Mouse (Mus musculus) layer of hippocampus, adult 8-10 months (tissue): Measurements from ENCODE around the gene D17Wsu92e. TPM values are rescaled to one million over a fixed set of nuclear protein-coding genes. Genes with fewer than 3 reads are reported as not detected.
A peak's percentile ranks its signal among the peaks of the same experiment; 100 is the strongest.
"Not testable (repeated sequence)": the region's sequence is repeated elsewhere in the genome, so short reads cannot be mapped to it uniquely, and the experiment has no call there.

Source experiments
- DNase-seq, 2 experiments: peaks; one replicate each; pipeline ENCODE4 v3.0.0; 2022; ENCODE audit warnings: low spot score in 2 of 2
- total RNA-seq, 4 experiments: library from RNA; stranded (reverse); gene quantifications; 2 replicates each; pipeline ENCODE4 v1.2.4; 2022

D17Wsu92e gene
- 100 to 1,000 TPM; 176 to 194 (median 184) TPM for total RNA-seq

GRCm38 (mm10) chr17:27820568-27821406, at the start of gene D17Wsu92e:
Gene D17Wsu92e, minus strand, starts transcription at chr17:27820648.
- peak; percentile 95 to 96 for DNase-seq

GRCm38 (mm10) chr17:27866737-27867136, 46.3 kb upstream of the D17Wsu92e start:
- no peak for DNase-seq

GRCm38 (mm10) chr17:27865461-27865860, 45.0 kb upstream of the D17Wsu92e start:
- no peak for DNase-seq

- DNase-seq, result no peak
These were observed 38.7 kb upstream of the D17Wsu92e start for GRCm38 (mm10) chr17:27859131-27859530.

GRCm38 (mm10) chr17:27857649-27858475, 37.4 kb upstream of the D17Wsu92e start:
- DNase-seq, result no peak

- DNase-seq, result peak in 1 of 2 experiments; percentile 21
These were observed 36.6 kb upstream of the D17Wsu92e start for GRCm38 (mm10) chr17:27856798-27857648.

GRCm38 (mm10) chr17:27856265-27856797, 35.9 kb upstream of the D17Wsu92e start, which contains the start of gene Uhrf1bp1:
Gene Uhrf1bp1, plus strand, starts transcription at chr17:27856441.
- DNase-seq, result peak; percentile 37 to 54

- DNase-seq, result no peak
These were observed 30.6 kb upstream of the D17Wsu92e start for GRCm38 (mm10) chr17:27851076-27851475.

- DNase-seq, result no peak
These were observed 27.9 kb upstream of the D17Wsu92e start for GRCm38 (mm10) chr17:27848351-27848750.

GRCm38 (mm10) chr17:27839469-27840252, 19.2 kb upstream of the D17Wsu92e start:
- peak; percentile 96 to 97 for DNase-seq

GRCm38 (mm10) chr17:27837850-27838249, 17.4 kb upstream of the D17Wsu92e start, which contains the start of gene Snrpc:
Gene Snrpc, plus strand, starts transcription at chr17:27838150.
- DNase-seq, result not testable (repeated sequence)

- no peak for DNase-seq
These were observed 10.0 kb upstream of the D17Wsu92e start for GRCm38 (mm10) chr17:27830411-27830810.

- DNase-seq, result no peak
These were observed 7.1 kb upstream of the D17Wsu92e start for GRCm38 (mm10) chr17:27827511-27827910.

GRCm38 (mm10) chr17:27826908-27827383, 6.5 kb upstream of the D17Wsu92e start:
- DNase-seq, result no peak

- DNase-seq, result no peak
These were observed 5.8 kb upstream of the D17Wsu92e start for GRCm38 (mm10) chr17:27825984-27826905.

- DNase-seq, result no peak
These were observed 5.1 kb upstream of the D17Wsu92e start for GRCm38 (mm10) chr17:27825539-27825938.

GRCm38 (mm10) chr17:27824941-27825340, 4.5 kb upstream of the D17Wsu92e start:
- no peak for DNase-seq

- no peak for DNase-seq
These were observed 2.9 kb upstream of the D17Wsu92e start for GRCm38 (mm10) chr17:27823142-27823905.
